8 mouse cellular contexts compared by ENCODE assay signal in the genomic region with DNA sequence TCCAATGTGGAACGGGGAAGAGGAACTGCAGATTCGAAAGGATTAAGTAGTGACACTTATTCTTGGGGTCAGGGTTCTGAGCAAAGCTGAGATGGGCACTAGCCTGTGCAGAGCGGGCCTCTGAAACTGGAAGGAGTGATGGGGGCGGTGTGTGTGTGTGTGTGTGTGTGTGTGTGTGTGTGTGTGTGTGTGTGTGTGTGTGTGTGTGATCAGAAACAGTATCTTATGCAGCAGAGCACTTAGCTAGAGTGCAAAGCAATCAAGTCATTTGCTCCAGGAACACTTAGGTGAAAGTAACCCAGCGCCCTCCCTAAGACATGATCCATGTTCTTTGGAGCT. TPM values are rescaled to one million over a fixed set of nuclear protein-coding genes. Genes with fewer than 3 reads are reported as not detected.
DNase-seq lines count a peak whose midpoint lies in the region; ATAC-seq and TF ChIP-seq lines count a peak whose summit lies in the region.

No protein-coding gene starts in this region.

- TF ChIP-seq CTCF in bone marrow, adult 2 months (IDR thresholded peaks at IDR 0.05; ENCODE audit: control insufficient read depth, insufficient read depth, low read length), result no peak

- ATAC-seq in hindbrain, embryonic 15.5 days (ENCODE audit: low FRiP score, low read depth), result no peak
- no peak for ATAC-seq in midbrain, embryonic 14.5 days (ENCODE audit: low FRiP score, low TSS enrichment)

- H3K4me1 ChIP-seq in heart, embryonic 10.5 days, result peaks cover 24% of the 10 kb centered on the region
- no peaks in the 10 kb centered on the region; the same call in 1 of the 2 replicates for H3K4me1 ChIP-seq in bone marrow, adult 2 months (ENCODE audit: control insufficient read depth, insufficient read depth, low read length)
- peaks cover 45% of the 10 kb centered on the region for H3K4me1 ChIP-seq in hindbrain, embryonic 15.5 days (replicated peaks)
- peaks cover 28% of the 10 kb centered on the region for H3K4me1 ChIP-seq in midbrain, embryonic 14.5 days (ENCODE audit: control insufficient read depth, insufficient read depth, low read length)

- TF ChIP-seq POLR2A in bone marrow, adult 2 months (IDR thresholded peaks at IDR 0.05; ENCODE audit: borderline replicate concordance, control insufficient read depth, low read depth, low read length), result no peak

- no peaks in the 10 kb centered on the region for H3K9me3 ChIP-seq in heart, embryonic 10.5 days
- no peaks in the 10 kb centered on the region for H3K9me3 ChIP-seq in hindbrain, embryonic 15.5 days
- no peaks in the 10 kb centered on the region for H3K9me3 ChIP-seq in midbrain, embryonic 14.5 days (ENCODE audit: control insufficient read depth, low read length)

- H3K27me3 ChIP-seq in heart, embryonic 10.5 days (ENCODE audit: insufficient read depth, poor library complexity, severe bottlenecking), result no peaks in the 10 kb centered on the region
- no peaks in the 10 kb centered on the region for H3K27me3 ChIP-seq in hindbrain, embryonic 15.5 days
- no peaks in the 10 kb centered on the region for H3K27me3 ChIP-seq in midbrain, embryonic 14.5 days (ENCODE audit: control insufficient read depth, insufficient read depth, low read length)

- H3K9ac ChIP-seq in hindbrain, embryonic 15.5 days, result peak overlapping the region; percentile 63
- peak overlapping the region; percentile 91 for H3K9ac ChIP-seq in midbrain, embryonic 14.5 days (replicated peaks; ENCODE audit: low read length)

- H3K27ac ChIP-seq in heart, embryonic 10.5 days, result peak overlapping the region; percentile 92
- H3K27ac ChIP-seq in bone marrow, adult 2 months (ENCODE audit: control insufficient read depth, insufficient read depth, low read depth, low read length, poor library complexity), result no peak overlapping the region; the same call in 1 of the 2 replicates
- peak overlapping the region; percentile 99 for H3K27ac ChIP-seq in hindbrain, embryonic 15.5 days (replicated peaks)
- peak overlapping the region; percentile 97 for H3K27ac ChIP-seq in midbrain, embryonic 14.5 days (replicated peaks; ENCODE audit: low read depth, low read length)

- 11% methylated on average over 5 of the region's 5 CpGs for WGBS in heart, embryonic 10.5 days
- WGBS in bone marrow, adult 2 months, result 5% methylated on average over 5 of the region's 5 CpGs
- WGBS in hindbrain, embryonic 15.5 days, result 12% methylated on average over 5 of the region's 5 CpGs
- 10% methylated on average over 5 of the region's 5 CpGs for WGBS in midbrain, embryonic 14.5 days

- no peak for DNase-seq in heart, embryonic 10.5 days (ENCODE audit: low spot score)
- DNase-seq in heart, adult 9 months (ENCODE audit: low spot score in 2 of 2), result no peak
- DNase-seq in 416B (ENCODE audit: low read depth), result peak; percentile 61
- no peak for DNase-seq in midbrain, embryonic 14.5 days
- no peak for DNase-seq in frontal cortex, postnatal 36 days (ENCODE audit: low spot score in 2 of 2)
- no peak for DNase-seq in embryo, embryonic 10 days (ENCODE audit: low spot score)

- H3K4me2 ChIP-seq in hindbrain, embryonic 15.5 days, result peak overlapping the region; percentile 59
- H3K4me2 ChIP-seq in midbrain, embryonic 14.5 days (ENCODE audit: low read length), result peak overlapping the region; percentile 71

- H3K4me3 ChIP-seq in heart, embryonic 10.5 days, result peak overlapping the region; percentile 91
- H3K4me3 ChIP-seq in bone marrow, adult 2 months (replicated peaks; ENCODE audit: control insufficient read depth, low read depth, low read length), result peak overlapping the region; percentile 100
- H3K4me3 ChIP-seq in hindbrain, embryonic 15.5 days, result peak overlapping the region; percentile 60
- peak overlapping the region; percentile 82 for H3K4me3 ChIP-seq in midbrain, embryonic 14.5 days (replicated peaks; ENCODE audit: low read depth, low read length)

- no peaks in the 10 kb centered on the region for H3K36me3 ChIP-seq in heart, embryonic 10.5 days
- H3K36me3 ChIP-seq in hindbrain, embryonic 15.5 days, result no peaks in the 10 kb centered on the region
- H3K36me3 ChIP-seq in midbrain, embryonic 14.5 days (ENCODE audit: control insufficient read depth, insufficient read depth, low read length), result no peaks in the 10 kb centered on the region

RNA-seq across cellular contexts. Expression of a gene that starts 2.0 kb away (rescaled TPM):
- 45.5 and 53.9 TPM in 2 replicates for polyA plus RNA-seq in heart, embryonic 10.5 days (2016; fragmentation: Nextera tagmentation; extraction: Ambion mirVana)
- polyA plus RNA-seq in bone marrow, adult 2 months (2011; ENCODE audit: insufficient read depth, insufficient read length, low replicate concordance, missing spikeins), result 15.4 and 25.9 TPM in 2 replicates
- polyA plus RNA-seq in hindbrain, embryonic 15.5 days (2015; fragmentation: Nextera tagmentation; extraction: Ambion mirVana), result 157 and 180 TPM in 2 replicates
- 136 and 145 TPM in 2 replicates for polyA plus RNA-seq in midbrain, embryonic 14.5 days (2014; fragmentation: Nextera tagmentation; extraction: Ambion mirVana)
